Mouse (Mus musculus) small intestine, adult 2 months (tissue): ENCODE data around the gene Zfp648.

ENCODE experiments used
- CTCF ChIP-seq: fragments of 200-500 bp; IDR thresholded peaks from 2 replicates; pipeline ENCODE4 v1.5.1; 2012; ENCODE audit warnings: low read depth, mild to moderate bottlenecking, control low read depth, inconsistent platforms, low read length, moderate library complexity, mixed read lengths; ENCODE audit not compliant: insufficient replicate concordance, insufficient read length; ENCODE audit errors: extremely low read depth
- POLR2A ChIP-seq: fragments of 200-500 bp; IDR thresholded peaks from 2 replicates; pipeline ENCODE4 v1.6.1; 2012; ENCODE audit warnings: low read depth, mild to moderate bottlenecking, control low read depth, inconsistent platforms, low read length, moderate library complexity

GRCm38 (mm10) chr1:154188229-154188628 is 12.8 kb upstream of the Zfp648 start:
- TF ChIP-seq POLR2A = no peak
- no peak for TF ChIP-seq CTCF
